Mouse (Mus musculus): ENCODE measurements around the gene Arrdc2. TPM values are rescaled to one million over a fixed set of nuclear protein-coding genes. Genes with fewer than 3 reads are reported as not detected.

Arrdc2 gene
- total and polyA plus RNA-seq, 3 experiments: 13.1 to 22.5 TPM; not detected in 1

GRCm38 (mm10) chr8:70844523-70844922 is 5.0 kb upstream of the Arrdc2 start:
- Histone ChIP-seq H3K27ac (ENCODE audit: control insufficient read depth, low read depth, low read length) (no peak overlapping the region), H3K4me1 (ENCODE audit: control insufficient read depth in 1 of 2, insufficient read depth in 2 of 2, low read length in 2 of 2) (peaks cover 0 to 7% of the 10 kb centered on the region in 2 experiments; a peak in 1 of 4 replicates), H3K4me3 (ENCODE audit: control insufficient read depth in 1 of 2, insufficient read depth in 1 of 2, low read depth in 2 of 2, low read length in 2 of 2) (no peak overlapping the region), H3K79me2 (ENCODE audit: control insufficient read depth, insufficient read depth, low read length, poor library complexity) (no peaks in the 10 kb centered on the region; the same call in 1 of the 2 replicates), H3K27me3 (ENCODE audit: control insufficient read depth in 1 of 2, insufficient read depth in 2 of 2, low read length in 2 of 2) (no peaks in the 10 kb centered on the region), H3K36me3 (ENCODE audit: control insufficient read depth in 1 of 2, insufficient read depth in 2 of 2, low read length in 2 of 2) (peaks cover 0 to 11% of the 10 kb centered on the region in 2 experiments; a peak in 2 of 4 replicates), H3K9me3 (replicated peaks; ENCODE audit: insufficient read depth, low read length) (no peaks in the 10 kb centered on the region), H3K9ac (ENCODE audit: control insufficient read depth, low read depth, low read length, poor library complexity, severe bottlenecking) (no peak overlapping the region)
- DNase-seq (ENCODE audit: low read depth, low spot score): peak; percentile 88
- TF ChIP-seq HCFC1 (IDR thresholded peaks at IDR 0.05; ENCODE audit: low read depth, low read length) (no peak), MYB (IDR thresholded peaks at IDR 0.05; ENCODE audit: low read depth, low read length) (no peak), RCOR1 (IDR thresholded peaks at IDR 0.05; ENCODE audit: low read depth, low read length) (no peak), BHLHE40 (IDR thresholded peaks at IDR 0.05; ENCODE audit: borderline replicate concordance, low read depth, low read length) (no peak), RAD21 (IDR thresholded peaks at IDR 0.05; ENCODE audit: low read depth, low read length) (peak; percentile 79), TCF12 (IDR thresholded peaks at IDR 0.05; ENCODE audit: low read depth, low read length) (no peak), KAT2A (conservative IDR thresholded peaks at IDR 0.05; ENCODE audit: low read depth, low read length) (no peak), ZC3H11A (IDR thresholded peaks at IDR 0.05; ENCODE audit: low read depth, low read length) (peak; percentile 74), SMC3 (IDR thresholded peaks at IDR 0.05; ENCODE audit: low read depth, low read length) (peak; percentile 93), TBP (IDR thresholded peaks at IDR 0.05; ENCODE audit: low read depth, low read length) (no peak), NRF1 (IDR thresholded peaks at IDR 0.05; ENCODE audit: insufficient read depth, low read depth, low read length, poor library complexity, severe bottlenecking) (no peak), POLR2AphosphoS5 (IDR thresholded peaks at IDR 0.05; ENCODE audit: borderline replicate concordance, low read depth, low read length) (no peak), JUND (IDR thresholded peaks at IDR 0.05; ENCODE audit: low read depth, low read length) (no peak), ZNF384 (IDR thresholded peaks at IDR 0.05; ENCODE audit: low read depth, low read length) (no peak), EP300 (IDR thresholded peaks at IDR 0.05; ENCODE audit: low read depth in 1 of 2, low read length in 2 of 2) (no peak), POLR2AphosphoS2 (IDR thresholded peaks at IDR 0.05; ENCODE audit: low read length) (no peak), MAZ (IDR thresholded peaks at IDR 0.05; ENCODE audit: low read depth, low read length) (no peak), ZKSCAN1 (IDR thresholded peaks at IDR 0.05; ENCODE audit: low read depth, low read length) (no peak), UBTF (IDR thresholded peaks at IDR 0.05; ENCODE audit: borderline replicate concordance, insufficient read depth, low read depth, low read length) (no peak), MAFK (IDR thresholded peaks at IDR 0.05; ENCODE audit: borderline replicate concordance, low read depth, low read length) (no peak), SIN3A (IDR thresholded peaks at IDR 0.05; ENCODE audit: low read length) (no peak), NELFE (IDR thresholded peaks at IDR 0.05; ENCODE audit: low read depth, low read length) (no peak), GABPA (IDR thresholded peaks at IDR 0.05; ENCODE audit: low read depth, low read length) (no peak), MXI1 (IDR thresholded peaks at IDR 0.05; ENCODE audit: low read depth, low read length) (no peak), CTCF (IDR thresholded peaks at IDR 0.05 in 2 of 3, conservative IDR thresholded peaks at IDR 0.05 in 1 of 3; ENCODE audit: control insufficient read depth in 1 of 3, insufficient read depth in 1 of 3, low read depth in 2 of 3, low read length in 3 of 3, poor library complexity in 1 of 3, severe bottlenecking in 1 of 3) (peak; percentile 88 to 100 (median 96)), GATA1 (IDR thresholded peaks at IDR 0.05; ENCODE audit: low read depth, low read length) (no peak), E2F4 (IDR thresholded peaks at IDR 0.05; ENCODE audit: borderline replicate concordance, low read depth, low read length) (no peak), MEF2A (IDR thresholded peaks at IDR 0.05; ENCODE audit: extremely low read depth, insufficient replicate concordance, low read depth, low read length, poor library complexity, severe bottlenecking) (no peak)

Data from MEL (cell line).